Comparison of ENCODE assay signal across 8 mouse cellular contexts in genomic region chr5:118704148-118704547, GRCm38 (mm10).
A peak's percentile ranks its signal among the peaks of the same experiment; 100 is the strongest.
DNase-seq lines count a peak whose midpoint lies in the region; ATAC-seq lines count a peak whose summit lies in the region.

No protein-coding gene starts in this region.

- ATAC-seq in megakaryocyte-erythroid progenitor cell, adult 5-6 weeks (replicated peaks; ENCODE audit: low FRiP score, low TSS enrichment, poor library complexity, severe bottlenecking): 0 out of 2 replicates have a peak, but pooled peaks have one; percentile 44

- DNase-seq in kidney, adult 18-20 months: peak; percentile 37
- no peak for DNase-seq in kidney, adult 8-10 months
- peak; percentile 70 for DNase-seq in CD4-positive, CD25-positive, alpha-beta regulatory T cell, adult 2 months (ENCODE audit: low read depth, low spot score)
- peak; percentile 60 for DNase-seq in R1 (ENCODE audit: low read depth, low spot score)
- DNase-seq in gastrocnemius, adult 8-10 months (ENCODE audit: low spot score in 2 of 2): no peak
- no peak for DNase-seq in urinary bladder, postnatal 14 days (ENCODE audit: low spot score)
- no peak for DNase-seq in gastrocnemius, postnatal 14 days

- intact Hi-C loops in gastrocnemius, postnatal 14 days (cut with DNase I; ENCODE audit: low total_unique reads): no loop called here

Comparison
In these comparisons a context has a peak if more than half of its experiments do, and no peak if none do; other contexts are left out.
1. DNase-seq: peak in kidney, adult 18-20 months (single experiment), CD4-positive, CD25-positive, alpha-beta regulatory T cell, adult 2 months (single experiment) and R1 (single experiment); none in kidney, adult 8-10 months (0 of 2), gastrocnemius, adult 8-10 months (0 of 2), urinary bladder, postnatal 14 days (single experiment) and gastrocnemius, postnatal 14 days (single experiment).